Mouse (Mus musculus) heart, adult 11 months (tissue): Measurements from ENCODE around the gene Gm8267.
"Not testable (repeated sequence)": the region's sequence is repeated elsewhere in the genome, so short reads cannot be mapped to it uniquely, and the experiment has no call there.

Source experiments
- DNase-seq: peaks from one replicate; pipeline ENCODE4 v3.0.0; 2022

Gene Gm8267

DNA sequence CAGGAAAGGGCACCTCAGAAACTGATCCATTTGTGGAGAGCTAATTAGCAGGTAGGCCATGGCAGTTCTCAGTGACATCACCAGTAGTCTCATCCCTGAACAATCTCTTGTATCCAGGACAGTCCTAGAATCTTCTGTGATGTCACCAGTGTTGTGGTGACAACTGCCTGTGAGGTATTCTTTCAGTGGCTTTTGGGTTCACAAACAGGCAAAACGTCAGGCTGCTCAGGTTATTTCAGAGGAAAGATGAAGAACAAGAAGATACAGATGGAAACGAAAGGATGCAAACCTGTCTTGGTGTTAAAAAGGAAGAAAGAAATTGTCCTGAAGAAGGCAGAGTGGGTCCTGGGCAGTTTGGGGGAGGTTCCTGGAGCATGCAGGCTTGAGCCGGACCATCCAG, at the start of gene Gm8267:
Gene Gm8267 (minus strand): TSS at position 101 of the 400 bp plus-strand sequence.
- peak; percentile 42 for DNase-seq

DNA sequence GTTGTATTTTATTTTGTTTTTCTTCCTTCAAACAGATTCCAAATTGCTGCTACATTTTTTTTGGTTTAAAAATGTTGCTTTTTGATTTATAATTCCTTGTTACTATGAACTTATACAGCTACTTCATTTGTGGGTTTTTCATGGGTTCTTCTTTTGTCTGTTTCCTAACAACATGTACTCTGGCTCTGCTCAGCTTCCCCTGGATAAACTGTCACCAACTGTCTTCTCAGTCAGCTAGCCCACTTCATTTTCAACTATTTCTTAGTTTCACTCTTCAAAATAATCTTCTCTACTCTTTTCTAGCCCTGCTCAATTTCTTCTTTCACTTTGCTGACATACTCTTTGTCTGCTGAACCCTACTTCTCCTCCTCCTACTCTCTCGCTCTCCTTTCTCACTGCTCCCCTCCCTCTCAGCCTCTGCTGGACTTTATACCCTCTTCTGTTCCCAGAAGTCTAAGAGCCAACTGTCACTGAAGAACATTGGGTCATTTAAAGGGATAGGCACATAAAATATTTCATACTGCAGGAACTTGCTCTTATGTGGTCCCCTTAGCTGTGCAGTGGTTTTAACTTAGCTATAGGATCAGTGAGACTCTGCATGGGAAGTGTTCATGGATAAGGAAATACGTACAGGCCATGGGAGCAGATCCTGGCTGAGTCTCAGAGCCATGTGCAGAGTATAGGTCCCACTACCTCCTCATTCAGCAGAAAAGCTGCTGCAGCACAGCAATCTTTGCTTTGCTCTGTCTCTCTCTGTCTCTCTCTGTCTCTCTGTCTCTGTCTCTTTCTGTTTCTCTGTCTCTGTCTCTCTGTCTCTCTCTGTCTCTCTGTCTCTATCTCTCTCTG, 39.6 kb upstream of the Gm8267 start:
- not testable (repeated sequence) for DNase-seq

DNA sequence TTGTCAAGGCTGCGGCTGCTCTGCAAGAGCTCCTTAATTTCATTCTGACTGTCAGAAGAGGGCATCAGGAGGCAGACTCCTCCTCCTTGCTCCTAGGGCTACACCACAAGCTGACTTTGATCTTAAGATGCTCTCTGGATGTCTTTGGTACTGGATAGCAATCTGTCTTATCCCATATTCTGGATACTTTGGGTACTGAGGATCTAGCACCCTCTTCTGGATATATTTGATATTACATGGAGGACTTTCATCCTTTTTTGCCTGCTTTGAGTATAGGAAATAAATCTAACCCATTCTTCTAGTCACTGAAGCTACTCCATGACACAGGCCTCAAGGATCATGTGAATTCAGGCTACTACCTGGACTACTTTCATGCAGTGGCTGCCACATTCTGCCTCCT, 7.4 kb downstream of the Gm8267 start:
- peak; percentile 68 for DNase-seq

DNA sequence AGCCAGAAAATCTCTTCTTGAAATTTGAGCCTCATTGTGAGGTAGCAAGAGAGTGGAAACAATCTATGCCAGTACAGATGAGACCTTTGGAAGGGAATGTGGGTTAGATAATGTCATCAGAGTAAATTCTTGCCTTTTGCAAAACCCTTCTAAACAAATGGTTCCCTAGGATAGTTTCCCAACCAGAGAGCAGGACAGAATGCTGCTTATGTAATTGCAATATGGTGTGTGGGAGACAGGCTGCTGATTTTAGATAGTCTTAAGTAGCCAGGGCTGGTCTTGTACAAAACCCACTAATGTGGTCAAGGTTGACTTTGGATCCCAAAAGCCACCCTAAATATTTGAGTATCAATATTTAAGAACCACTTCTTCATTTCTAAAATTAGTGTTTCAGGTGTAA, 19.4 kb downstream of the Gm8267 start:
- not testable (repeated sequence) for DNase-seq

DNA sequence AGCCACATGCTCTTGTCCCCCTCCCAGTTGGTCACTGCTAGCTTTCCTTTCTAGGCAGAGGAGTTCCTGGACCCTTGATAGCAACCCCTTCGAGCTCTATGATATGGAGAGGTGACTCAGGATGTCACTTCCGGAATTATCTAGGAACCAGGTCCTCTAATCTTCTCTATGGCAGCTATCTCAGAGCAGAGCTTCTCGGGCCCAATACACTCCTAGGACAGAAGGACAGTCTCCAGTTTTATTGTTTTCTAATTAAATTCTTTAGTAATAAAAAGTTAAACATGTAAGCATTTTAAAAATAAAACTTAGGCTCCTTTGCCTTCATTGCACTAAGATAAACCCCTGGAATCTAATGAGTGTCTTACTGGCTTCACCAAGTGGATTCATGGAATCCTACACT, 43.8 kb downstream of the Gm8267 start, which contains the start of gene Gm8257:
Gene Gm8257 (minus strand): TSS at position 101 of the 400 bp plus-strand sequence.
- not testable (repeated sequence) for DNase-seq
